Mouse (Mus musculus) lung, adult 18-20 months (tissue): ENCODE measurements around the gene Ccdc65.
A peak's percentile ranks its signal among the peaks of the same experiment; 100 is the strongest.

Experiments used
- DNase-seq, 2 experiments: peaks; one replicate each; pipeline ENCODE4 v3.0.0; 2022; ENCODE audit warnings: mixed read lengths in 2 of 2

Ccdc65 gene

GRCm38 (mm10) chr15:98707766-98708372, at the start of gene Ccdc65:
Gene Ccdc65, plus strand, starts transcription at chr15:98708207.
- DNase-seq: peak; percentile 84 to 90

DNA sequence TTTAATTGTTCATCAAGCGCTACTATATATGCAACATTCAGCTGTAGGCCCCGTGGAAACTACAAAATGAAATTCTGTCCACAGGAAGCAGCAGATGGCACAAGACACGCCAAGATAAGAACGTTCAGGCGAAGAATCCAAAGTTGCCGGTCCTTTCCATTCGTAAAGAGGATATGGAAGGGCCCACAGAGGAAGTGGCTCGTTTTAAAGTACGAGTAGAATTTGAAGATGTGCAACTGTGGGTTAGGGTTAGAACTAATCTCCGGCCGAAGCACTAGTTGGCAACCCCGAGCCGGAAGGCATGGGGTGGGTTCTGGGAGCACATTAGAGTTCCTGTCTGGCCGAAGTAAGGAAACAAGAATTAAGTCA, 45.8 kb upstream of the Ccdc65 start:
- DNase-seq: no peak

DNA sequence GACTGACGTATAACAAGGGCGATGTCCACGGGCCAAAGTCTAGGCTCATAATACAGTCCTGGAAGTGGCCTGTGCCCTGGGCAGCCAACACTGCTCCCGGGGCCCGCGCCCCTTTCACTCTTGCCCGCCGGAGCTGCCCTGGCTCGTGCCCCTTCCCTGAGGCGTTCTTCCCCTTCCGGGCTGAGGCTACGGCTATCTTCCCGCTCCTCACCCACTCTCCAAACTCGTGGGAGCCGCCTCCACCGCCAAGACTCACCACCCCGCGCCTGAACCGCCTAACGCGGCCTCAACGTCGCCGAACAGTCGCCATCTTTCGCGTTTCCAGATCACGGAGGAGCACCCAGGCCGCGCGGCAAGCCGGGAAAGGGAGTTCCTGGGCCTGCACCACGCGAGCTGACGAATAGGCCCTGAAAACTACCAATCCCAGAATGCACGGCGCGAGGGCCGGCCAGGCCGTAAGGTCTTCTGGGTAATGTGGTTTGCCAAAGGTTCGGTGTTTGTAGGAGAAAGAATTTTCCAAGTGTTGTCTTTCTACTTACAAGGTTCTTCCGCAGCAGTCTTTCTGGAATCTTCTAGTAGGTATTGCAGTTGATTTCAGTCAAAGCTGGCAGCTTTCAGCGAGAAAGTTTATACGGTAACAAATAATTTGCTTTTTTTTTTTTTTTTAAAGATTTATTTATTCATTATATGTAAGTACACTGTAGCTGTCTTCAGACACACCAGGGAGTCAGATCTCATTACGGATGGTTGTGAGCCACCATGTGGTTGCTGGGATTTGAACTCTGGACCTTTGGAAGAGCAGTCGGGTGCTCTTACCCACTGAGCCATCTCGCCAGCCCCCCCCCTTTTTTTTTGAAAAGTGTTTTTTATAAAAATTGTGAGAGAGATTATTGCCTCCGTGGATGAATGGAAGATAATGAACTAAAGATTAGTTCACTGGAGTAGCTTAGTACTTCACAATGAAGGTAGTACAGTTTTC, 45.2 kb upstream of the Ccdc65 start, which contains the start of gene Ddx23:
Ddx23 (minus strand) TSS at position 328 of the 979 bp plus-strand sequence.
- peak; percentile 96 to 97 for DNase-seq

GRCm38 (mm10) chr15:98664042-98664907, 43.7 kb upstream of the Ccdc65 start:
- no peak for DNase-seq

DNA sequence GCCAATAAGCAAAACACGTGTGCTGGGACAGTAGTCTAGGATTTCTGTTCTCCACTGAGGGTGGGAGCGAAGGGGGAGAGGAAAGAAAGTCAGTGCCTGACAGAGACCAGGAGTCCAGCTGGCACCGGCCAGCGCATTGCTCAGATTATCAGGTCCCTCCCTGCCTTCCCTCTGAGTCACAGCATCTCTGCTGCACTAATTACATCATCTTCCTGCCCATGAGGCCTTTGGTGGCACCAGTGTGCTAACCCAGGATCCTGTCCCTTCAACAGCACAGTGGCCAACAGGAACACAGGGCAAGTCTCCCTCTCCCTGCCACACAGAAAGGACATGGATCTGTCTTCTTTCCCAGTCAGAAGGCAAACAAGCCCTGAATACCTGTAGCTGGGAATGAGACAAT, 35.4 kb upstream of the Ccdc65 start:
- DNase-seq: peak in 1 of 2 experiments; percentile 13

GRCm38 (mm10) chr15:98673732-98674131, 34.3 kb upstream of the Ccdc65 start:
- DNase-seq: no peak

- no peak for DNase-seq
Measured at GRCm38 (mm10) chr15:98674284-98674993, 33.6 kb upstream of the Ccdc65 start.

DNA sequence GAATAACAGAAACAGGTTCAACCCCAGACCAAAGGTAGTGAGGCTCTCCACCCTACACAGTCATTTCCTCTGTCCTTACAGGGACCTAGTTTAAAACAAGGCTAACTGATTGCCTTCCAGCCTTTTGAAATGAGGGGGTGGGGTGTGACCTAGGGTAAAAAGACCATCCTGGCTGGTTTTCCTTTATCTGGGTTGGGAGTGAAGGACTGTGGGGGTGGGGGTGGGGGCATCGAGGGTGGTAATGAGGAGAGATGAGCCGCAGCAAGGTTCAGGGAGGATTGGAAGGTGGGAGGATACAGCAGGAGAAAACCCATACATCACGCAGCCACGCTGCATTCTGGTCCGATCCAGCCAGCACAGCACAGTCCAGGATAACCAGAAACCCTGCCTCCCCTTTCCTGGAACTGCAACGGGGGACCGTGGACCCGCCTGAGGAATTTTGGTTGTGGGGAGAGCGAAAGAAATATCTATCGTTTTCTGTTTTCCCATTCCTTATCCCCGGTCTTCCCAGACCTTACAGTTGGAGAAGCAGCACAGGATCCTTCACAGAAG, 32.9 kb upstream of the Ccdc65 start:
- no peak for DNase-seq

GRCm38 (mm10) chr15:98675634-98676250, 32.3 kb upstream of the Ccdc65 start:
- DNase-seq: no peak

DNA sequence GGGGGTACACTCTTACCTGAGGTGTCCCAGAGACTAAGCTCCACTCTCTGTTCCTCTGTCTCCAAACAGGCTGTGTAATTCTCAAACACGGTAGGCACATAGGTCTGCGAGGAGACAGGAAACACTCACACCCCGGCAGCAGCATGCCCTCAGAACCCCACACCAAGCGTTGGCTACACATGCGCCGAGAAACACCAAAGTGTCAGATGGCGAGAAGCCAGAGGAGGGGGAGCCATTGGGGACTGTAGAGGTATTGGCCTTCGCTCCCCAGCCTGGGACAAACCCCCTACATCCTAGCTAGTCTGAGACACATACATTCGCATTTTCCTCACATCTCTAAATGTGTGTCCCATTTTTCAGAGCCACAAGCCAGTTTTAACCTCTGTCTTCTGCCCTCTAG, 31.5 kb upstream of the Ccdc65 start:
- DNase-seq: no peak

DNA sequence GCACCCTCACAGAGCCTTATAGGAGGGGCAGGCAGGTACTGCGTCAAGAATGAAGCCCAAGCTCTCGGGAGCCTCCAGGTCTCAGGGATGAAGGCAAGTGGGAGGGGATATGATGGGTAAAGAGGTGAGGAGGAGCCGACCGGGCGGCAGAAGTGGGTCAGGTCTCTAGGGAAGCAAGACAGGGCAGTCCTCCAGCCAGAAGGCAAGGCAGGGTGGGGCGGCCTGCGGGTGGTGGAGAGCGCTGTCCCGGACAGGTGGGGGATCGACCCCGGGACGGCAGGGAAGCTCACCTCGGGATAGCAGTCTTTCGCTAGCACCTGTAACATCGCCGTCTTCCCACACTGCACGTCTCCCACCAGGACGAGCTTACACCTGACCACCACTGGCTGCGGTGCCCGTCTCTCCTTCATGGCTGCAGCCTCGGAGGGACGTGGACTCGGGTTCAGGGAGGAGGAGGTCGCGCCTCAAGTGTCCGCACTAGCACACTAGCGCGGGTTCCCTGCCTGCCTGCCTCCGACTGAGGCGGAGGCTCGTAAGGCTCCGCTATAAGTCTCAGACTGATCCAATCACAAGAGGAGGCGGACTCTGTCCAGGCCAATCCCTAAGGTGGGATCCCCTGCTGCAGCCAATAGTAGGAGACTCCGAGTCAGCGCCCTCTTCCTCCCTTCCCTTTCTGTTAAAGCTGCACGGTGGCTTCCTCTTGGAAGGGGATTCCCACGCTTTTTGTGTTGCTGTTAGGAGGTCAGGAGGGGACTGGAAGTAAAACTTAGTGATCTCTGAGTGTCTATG, 30.9 kb upstream of the Ccdc65 start, which contains the start of gene Rnd1:
Rnd1 (minus strand) TSS at position 522 of the 789 bp plus-strand sequence.
- DNase-seq: peak; percentile 90

- DNase-seq: no peak
Measured at GRCm38 (mm10) chr15:98677977-98678376, 30.0 kb upstream of the Ccdc65 start.

DNA sequence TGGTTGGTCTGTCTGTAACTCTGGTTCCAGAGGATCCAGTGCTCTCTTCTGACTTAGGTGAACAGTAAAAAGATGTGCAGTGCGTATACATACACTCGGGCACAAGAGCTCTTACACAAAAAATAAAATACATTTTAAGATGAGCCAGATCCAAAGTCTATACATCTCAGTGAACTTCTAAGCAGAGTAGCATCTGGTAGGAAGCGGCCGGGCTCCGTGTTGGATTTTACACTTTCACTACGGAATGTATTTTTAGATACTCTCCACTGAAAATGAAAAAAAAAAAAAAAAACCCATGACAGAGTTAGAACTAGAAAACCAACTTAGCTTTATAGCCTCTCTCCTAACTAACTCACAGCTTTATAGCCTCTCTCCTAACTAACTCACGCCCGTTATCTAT, 27.3 kb upstream of the Ccdc65 start:
- no peak for DNase-seq

GRCm38 (mm10) chr15:98681633-98682032, 26.4 kb upstream of the Ccdc65 start:
- no peak for DNase-seq

- peak in 1 of 2 experiments; percentile 16 for DNase-seq
Measured at GRCm38 (mm10) chr15:98683177-98683576, 24.8 kb upstream of the Ccdc65 start.

GRCm38 (mm10) chr15:98683746-98684145, 24.3 kb upstream of the Ccdc65 start:
- DNase-seq: no peak

- DNase-seq: no peak
Measured at GRCm38 (mm10) chr15:98685926-98686325, 22.1 kb upstream of the Ccdc65 start.

GRCm38 (mm10) chr15:98689682-98690081, 18.3 kb upstream of the Ccdc65 start:
- no peak for DNase-seq

DNA sequence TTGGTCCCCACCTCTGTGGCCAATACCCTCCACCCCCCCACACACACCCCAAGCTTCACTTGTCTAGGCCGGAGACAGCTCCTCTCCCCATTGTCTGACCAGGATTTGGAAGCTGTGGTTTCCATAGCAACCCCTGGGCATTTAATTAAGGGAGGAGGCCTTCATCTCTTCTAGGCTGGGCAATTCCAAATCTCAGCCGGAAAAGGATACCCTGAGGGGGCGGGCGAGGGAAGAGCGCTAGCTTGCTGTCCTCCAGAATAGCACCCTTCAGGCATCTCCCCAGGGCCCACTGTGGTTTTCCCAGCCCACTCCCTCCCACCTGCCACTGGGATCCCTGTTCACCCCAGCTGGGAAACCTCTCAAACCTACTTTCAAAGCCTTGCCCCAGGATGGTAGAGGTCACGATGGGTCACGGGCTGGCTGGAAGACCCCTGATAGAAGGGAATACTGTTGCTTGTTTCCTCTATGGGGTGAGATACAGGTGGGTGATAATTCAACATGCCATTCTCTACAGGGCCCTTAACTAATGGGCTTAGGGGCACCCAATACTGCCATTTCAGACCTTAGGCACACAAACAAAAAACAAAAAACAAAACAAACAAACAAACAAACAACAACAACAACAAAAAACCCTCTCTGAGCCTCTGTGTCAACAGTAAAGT, 16.4 kb upstream of the Ccdc65 start:
- DNase-seq: no peak

GRCm38 (mm10) chr15:98692171-98692715, 15.8 kb upstream of the Ccdc65 start:
- DNase-seq: peak; percentile 60 to 67
